Mouse (Mus musculus): ENCODE measurements around the gene Obsl1. TPM values are rescaled to one million over a fixed set of nuclear protein-coding genes. Genes with fewer than 3 reads are reported as not detected.

Gene Obsl1
- polyA plus RNA-seq, 1 experiment, result 37.9 TPM

DNA sequence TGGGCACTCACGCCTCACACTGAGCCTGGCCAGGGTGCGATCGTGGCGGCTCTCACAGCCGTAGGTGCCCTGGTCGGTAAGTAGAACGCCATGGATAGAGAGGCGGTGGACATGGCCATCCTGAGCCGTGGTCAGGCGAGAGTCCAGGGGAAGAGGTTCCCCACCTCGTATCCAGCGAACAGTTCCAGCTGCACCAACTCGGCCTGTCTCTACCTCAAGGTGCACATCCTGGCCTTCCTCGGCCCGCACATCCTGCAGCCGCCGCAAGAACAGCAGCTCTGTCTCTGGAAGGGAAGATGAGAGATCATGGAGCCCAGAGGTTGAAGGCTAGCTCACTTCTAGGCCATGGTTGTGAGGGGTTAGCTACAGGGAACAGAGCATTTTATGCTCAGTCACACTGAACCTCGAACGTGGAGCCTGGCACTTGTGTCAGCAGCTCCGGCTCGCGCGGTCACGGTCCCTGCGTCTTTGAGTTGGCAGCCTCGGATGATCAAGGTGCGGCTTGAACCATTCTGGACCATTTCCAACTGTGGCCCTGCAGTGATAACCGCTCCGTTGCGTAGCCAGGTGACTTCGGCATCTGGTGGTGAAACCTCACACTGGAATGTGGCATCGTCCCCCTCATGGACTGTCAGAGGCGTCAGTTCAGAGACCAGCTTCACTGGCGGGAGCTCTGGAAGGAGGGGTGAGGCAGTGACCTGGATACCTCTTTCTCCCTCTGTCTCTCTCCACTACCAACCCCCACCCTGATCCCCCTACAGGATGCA is 15.3 kb downstream of the Obsl1 start:
- DNase-seq (ENCODE audit: extremely low spot score in 1 of 2, low spot score in 1 of 2), result no peak

DNA sequence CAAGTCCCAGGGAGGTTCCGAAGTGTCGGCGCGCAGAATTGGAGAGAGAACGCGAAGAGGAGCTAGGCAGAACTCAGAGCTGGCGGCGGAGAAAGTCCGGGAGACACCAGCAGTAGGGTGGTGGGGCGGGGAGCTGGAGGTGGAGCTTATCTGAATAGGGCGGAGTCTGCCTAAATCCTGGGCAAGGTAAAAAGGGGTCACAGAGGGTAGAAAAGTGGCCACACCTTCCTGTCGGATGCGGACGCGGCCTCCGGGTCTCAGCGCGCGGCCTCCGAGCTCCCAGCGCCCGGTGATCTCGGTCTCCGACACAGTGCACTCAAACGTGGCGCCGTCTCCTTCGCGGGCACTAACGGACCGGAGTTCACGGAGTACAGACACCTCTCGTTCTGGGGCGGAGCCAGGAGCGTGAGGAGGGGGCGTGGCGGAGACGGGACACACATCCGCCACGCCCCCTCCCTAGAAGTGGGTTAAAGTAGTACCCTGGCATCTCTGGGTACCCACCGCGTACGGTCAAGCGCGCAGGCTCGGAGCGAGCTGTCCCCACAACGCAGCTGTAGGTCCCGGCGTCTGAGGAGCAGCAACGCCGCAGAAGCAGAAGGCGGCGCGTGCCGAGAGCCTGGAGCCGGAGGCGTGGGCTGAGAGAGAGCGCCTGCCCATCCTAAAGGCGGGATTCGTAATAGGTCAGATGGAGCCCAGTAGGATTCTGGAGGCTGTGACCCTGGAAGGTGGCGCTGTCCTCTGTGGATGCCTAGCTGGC is 18.7 kb downstream of the Obsl1 start:
- peak in 1 of 2 experiments; percentile 74 for DNase-seq (ENCODE audit: extremely low spot score in 1 of 2, low spot score in 1 of 2)

DNA sequence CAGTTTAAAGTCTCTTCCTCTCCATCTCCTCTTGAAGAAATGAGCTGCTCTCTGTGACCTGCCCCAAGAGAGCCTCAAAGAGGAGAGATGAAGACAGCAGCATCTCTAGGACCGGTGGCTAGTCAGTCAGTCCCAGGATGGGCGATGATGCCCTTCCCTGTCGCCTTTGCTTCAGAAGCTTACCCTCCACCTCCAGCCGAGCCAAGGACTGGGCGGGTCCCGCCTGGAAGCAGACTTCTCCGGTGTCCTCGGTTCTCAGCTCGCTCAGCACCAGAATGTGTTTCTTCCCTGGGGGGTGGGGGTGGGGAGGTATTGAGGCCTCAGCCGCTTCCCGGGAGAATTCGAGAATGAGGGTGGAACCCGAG is 19.2 kb downstream of the Obsl1 start:
- no peak for DNase-seq (ENCODE audit: extremely low spot score in 1 of 2, low spot score in 1 of 2)

DNA sequence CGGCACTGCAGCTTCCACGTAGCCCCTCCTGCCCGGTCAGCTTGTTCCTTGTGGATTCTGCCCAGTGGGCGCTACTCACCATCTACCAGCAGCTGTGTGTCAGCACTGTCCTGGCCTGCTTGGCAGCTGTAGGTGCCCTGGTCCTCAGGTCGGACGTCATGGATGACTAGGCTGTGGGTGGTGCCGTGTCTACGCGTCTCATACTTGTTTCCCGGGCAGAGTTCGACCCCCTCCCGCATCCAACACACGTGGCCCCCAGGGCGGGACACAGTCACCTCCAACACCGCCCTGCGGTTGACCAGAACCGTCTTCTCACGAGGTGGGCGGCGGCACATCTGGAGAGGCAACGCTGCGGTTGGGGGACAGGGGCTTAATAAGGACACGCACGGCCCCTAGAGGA is 19.7 kb downstream of the Obsl1 start:
- peak in 1 of 2 experiments; percentile 32 for DNase-seq (ENCODE audit: extremely low spot score in 1 of 2, low spot score in 1 of 2)

DNA sequence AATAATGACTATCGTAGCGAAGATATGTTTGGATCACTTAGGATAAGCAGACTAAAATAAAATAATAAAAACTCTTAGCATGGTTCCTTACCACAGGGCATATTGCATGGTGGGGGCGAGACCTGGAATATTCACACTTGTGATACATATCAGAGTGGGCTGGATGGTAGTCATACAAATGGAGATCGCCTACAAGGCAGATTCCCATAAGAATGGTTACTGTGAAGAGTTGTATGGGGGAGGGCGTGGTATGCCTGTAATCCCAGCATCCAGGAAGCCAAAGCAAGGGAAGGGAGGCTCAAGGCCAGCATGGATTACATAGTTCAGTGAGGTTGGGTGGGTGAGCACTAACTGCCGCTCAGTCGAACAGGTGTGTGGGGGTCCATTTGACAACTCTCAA is 25.5 kb downstream of the Obsl1 start:
- DNase-seq (ENCODE audit: extremely low spot score in 1 of 2, low spot score in 1 of 2), result peak in 1 of 2 experiments; percentile 68

DNA sequence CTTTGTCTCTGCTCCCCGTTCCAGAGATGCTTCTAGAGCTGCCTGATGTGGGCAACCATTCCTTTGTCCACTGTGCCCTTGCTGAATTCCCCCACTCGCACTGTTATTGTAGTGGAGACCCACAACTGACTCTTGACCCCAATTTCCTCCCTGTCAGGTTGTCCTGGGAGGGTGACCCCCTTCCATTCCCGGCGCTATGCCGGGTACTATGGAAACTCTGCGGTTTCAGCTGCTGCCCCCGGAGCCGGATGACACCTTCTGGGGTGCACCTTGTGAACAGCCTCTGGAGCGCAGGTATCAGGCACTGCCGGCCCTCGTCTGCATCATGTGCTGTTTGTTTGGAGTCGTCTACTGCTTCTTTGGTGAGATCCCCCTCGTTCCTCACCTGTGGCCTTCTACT is 26.2 kb downstream of the Obsl1 start:
- no peak for DNase-seq (ENCODE audit: extremely low spot score in 1 of 2, low spot score in 1 of 2)

DNA sequence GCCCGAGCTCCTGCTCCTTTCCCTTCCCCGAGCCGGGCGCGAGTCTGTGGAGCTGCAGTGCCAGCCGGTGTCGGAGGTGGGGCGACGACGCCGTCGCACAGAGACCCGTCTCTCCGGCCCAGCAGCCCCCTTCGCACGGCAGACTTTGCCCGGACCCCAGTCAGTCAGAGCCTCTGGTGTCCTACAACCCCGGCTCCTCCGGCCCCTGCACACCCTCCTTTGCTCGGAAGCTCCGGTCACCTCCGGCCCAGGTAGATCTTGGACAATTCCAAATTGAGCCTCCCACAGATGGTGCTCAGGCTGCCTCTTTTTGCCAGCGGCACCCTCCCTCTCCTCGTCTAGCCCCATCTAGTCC is 26.6 kb downstream of the Obsl1 start:
- no peak for DNase-seq (ENCODE audit: extremely low spot score in 1 of 2, low spot score in 1 of 2)

DNA sequence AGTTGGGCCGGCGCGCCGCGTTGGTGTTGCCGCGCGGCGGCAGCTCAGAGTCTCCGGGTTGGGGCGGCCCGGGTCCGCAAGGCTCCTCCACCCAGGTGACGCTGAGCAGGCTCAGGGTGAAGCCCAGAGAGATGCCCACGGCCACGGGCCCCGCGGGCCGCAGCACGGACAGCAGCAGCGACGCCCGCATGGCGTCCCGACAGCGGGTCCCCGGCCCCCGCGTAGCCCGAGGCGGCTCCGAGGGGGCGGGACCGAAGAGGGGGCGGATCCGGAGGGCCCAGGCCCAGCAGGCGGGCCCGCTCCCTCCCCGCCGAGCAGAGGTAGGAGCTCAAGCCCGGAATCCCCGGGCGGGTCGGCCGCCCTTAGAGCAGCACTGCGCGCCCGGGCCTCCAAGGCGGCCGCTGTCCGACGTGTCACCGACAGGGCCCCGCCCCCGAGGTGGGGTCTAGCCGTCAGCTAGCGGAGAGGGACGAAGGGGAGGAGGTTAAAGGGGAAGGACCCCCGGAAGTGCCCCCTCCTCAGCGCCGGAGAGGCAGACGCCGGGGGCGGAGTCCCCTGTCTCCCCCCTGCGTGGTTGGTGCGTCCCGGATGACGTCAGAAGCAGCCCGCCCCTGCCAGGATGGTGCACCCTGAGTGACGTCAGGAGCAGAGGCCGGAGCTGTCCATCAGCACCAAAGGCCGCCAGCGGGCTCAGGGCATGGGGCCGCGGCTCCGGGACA is 27.2 kb downstream of the Obsl1 start, which contains the start of the genes Chpf and Tmem198:
Gene Chpf (minus strand): TSS at position 392 of the 719 bp plus-strand sequence.
Gene Tmem198 (plus strand): TSS at position 617 of the 719 bp plus-strand sequence.
- peak; percentile 95 to 99 for DNase-seq (ENCODE audit: extremely low spot score in 1 of 2, low spot score in 1 of 2)

DNA sequence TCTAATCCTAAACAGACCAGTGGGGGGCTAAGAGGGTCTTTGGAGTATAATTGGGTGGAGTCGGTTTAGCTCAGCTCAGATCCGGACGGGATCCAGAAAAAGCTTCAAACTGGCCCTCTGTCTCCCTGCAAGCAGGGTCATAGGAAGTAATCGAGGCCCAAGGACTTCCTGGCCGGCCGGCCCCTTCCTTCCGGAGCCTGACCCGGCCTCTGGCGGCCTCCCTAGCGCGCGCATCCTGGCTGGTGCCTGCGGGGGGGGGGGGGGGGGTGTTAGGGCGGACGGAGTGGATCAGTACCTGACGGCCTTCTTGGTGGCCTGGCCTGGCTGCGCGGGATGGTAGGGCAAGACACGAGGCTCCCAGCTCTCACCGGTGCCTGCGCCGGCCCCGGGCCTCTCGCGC is 27.8 kb downstream of the Obsl1 start:
- DNase-seq (ENCODE audit: extremely low spot score in 1 of 2, low spot score in 1 of 2), result no peak

DNA sequence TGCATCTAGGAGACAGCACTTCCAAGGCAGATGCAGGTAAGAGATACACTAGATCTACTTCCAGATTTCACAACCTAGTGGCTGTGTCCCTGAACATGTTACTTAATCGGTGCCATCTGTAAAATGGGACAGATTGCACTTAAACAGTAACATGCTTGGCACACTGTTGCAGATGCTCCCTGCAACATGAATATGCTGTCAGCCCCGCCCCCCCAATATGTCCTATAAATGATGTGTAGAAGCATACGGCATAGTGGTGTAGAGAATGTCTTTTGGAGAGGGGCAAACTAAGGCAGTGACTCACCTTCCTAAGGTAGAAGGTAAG is 28.3 kb downstream of the Obsl1 start:
- peak in 1 of 2 experiments; percentile 34 for DNase-seq (ENCODE audit: extremely low spot score in 1 of 2, low spot score in 1 of 2)

DNA sequence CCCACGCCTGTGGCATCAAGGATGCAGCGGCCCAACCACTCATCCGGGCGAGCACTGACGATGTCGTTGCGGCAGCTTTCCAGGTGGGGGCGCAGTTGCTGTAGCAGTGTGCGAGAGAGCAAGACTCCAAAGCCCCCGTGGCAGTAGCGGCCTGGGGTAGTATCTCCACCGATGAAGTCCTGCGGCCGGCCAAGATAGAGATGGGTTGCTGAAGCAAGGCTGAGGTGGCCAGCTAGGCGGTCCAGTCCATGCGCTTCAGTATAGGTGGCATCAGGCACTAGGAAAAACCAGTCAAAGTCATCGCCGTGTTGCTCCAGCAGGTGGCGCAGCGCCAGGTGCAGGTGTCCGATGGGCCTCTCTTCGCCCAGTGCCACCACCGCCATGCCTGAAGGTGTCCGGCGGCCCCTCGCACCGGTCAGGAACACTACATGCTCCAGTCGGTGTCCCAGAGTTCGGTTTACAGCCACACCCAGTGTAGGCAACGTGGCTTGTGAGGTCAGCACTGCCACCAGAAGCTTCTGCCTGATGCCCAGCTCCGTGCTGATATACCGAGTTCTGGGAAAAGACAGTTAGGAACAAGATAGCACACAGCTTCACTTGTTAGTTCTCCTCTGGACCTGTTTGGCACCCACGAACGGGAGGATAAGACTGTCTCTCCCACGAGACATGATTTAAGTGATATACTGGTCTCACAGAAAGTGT is 28.8 kb downstream of the Obsl1 start:
- peak in 1 of 2 experiments; percentile 89 for DNase-seq (ENCODE audit: extremely low spot score in 1 of 2, low spot score in 1 of 2)

DNA sequence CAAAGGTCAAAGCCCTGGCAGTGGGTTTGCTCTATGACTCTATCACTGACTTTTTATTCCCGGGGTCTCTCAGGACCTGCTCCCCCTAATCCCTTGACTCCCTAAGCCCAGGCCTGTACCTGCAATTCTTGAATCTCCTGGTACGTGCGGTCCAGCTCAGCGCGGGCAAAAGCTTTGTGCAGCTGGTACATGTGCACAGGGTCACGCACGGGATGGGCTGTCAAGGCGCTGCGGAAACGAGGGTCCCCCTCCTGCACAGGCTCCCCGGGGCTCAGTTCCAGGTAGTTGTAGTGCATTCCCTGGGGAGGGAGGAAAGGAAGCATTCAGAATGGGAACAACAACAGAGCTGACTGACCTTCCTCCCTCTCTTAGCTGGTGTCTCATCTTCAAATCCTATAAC is 29.8 kb downstream of the Obsl1 start:
- DNase-seq (ENCODE audit: extremely low spot score in 1 of 2, low spot score in 1 of 2), result no peak

DNA sequence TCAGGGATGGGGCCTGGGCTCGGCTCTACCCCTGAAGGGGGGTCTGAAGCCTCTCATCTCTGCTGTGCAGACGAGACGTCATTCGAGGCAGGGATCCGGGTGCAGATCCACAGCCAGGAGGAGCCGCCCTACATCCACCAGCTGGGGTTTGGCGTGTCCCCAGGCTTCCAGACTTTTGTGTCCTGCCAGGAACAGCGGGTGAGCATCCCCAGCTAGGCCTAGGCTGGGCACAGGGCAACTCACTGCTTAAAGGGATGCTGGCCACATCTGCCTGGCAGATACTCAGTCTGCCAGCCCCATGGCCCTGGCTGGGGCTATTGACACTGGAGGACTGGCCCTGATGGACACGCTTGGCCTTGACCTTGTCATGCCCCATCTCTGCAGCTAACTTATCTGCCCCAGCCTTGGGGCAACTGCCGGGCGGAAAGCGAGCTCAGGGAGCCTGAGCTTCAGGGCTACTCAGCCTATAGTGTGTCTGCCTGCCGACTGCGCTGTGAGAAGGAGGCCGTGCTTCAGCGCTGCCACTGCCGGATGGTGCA is 36.9 kb downstream of the Obsl1 start:
- no peak for DNase-seq (ENCODE audit: extremely low spot score in 1 of 2, low spot score in 1 of 2)

DNA sequence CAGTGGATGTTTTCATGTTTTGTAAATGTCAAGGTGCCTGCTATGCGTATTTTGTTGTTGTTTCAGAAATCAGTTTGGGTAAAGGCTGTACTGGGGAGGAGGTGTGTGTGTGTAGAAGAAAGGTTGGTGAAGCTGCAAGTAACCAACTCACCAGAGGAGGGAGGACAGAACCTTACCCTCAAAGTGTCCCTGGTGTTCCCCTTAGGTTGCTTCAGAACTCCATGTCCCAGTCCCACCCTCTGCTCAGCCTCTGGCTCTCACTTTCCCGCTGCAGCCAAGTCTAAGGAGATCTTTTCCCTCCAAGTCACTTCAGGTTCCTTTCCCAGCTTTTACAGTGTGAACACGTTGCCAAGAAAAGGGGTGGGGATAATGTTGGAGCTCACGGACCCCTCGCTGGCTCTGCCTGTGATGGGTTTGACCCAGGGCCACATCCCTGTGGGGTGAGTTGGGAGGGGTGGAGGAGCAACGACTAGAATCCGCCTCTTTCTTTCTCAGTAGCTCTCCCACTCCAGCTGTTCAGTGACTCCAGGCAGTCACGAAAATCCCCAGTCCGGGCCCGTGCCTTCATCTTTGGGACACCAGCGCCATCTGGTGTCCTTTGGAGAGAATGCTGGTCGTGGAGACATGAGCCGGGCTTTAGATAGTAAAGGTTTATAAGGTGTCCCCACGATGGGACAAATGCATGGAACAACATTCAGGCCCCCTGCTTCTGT is 38.9 kb downstream of the Obsl1 start:
- DNase-seq (ENCODE audit: extremely low spot score in 1 of 2, low spot score in 1 of 2), result peak in 1 of 2 experiments; percentile 93

DNA sequence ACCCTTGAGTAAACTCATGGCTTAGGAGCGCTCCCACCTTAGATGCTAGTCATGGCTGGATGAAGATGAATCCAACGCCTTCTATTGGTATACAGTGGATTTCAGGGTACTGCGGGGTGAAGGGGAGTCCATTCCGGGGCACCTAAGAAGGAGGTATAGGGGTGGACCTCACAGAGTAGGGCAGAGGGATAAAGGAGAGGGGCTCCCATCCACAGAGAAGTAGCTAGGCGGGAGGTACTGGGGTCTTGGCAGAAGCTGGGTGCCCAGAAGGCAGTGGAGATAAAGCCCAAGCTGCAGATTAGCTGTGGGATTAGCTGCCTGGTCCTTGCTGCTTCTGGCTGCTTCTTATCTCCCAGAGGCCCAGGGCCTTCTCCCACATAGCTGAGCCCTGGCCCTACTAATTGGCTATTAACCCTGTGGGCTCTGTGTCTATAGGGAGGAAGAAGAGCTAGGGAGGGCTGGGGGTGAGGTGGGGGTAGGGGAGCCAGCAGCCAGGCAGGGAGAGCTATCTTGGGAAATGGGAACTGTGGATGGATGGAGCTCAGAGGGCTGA is 42.5 kb downstream of the Obsl1 start:
- no peak for DNase-seq (ENCODE audit: extremely low spot score in 1 of 2, low spot score in 1 of 2)

DNA sequence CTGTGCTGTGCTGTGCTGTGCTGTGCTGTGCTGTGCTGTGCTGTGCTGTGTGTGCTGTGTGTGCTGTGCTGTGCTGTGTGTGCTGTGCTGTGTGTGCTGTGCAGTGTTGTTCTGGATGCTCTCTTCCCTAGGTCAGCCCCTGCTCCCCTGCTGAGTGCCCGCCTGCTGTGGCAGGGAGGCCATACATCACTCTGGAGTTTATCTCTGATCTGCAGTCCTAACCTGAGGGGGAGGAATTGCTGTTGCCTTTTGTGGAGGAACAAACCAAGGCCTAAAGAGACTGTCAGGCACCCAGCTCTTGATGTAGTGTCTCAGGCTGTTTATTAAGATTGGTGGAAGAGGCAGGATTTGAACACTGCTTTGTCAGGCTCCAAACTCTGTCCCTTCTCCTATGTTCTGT is 43.6 kb downstream of the Obsl1 start:
- DNase-seq (ENCODE audit: extremely low spot score in 1 of 2, low spot score in 1 of 2), result no peak

DNA sequence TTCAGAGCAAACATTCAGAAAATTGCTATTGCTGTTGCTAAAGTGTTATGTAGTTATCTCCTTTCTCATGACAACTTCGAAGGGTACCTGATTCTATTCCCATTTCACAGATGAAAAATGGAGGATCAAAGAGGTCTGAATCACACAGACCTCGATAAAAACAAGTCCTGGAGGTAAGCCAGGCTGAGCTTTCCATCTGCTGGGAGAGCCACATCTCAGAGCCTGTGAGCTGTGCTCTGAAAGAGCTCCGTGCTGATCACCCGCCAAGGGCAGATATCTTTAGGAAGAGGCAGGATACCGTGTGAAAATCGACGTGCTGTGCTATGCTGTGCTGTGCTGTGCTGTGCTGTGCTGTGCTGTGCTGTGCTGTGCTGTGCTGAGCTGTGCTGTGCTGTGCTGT is 46.0 kb downstream of the Obsl1 start:
- DNase-seq (ENCODE audit: extremely low spot score in 1 of 2, low spot score in 1 of 2), result no peak

DNA sequence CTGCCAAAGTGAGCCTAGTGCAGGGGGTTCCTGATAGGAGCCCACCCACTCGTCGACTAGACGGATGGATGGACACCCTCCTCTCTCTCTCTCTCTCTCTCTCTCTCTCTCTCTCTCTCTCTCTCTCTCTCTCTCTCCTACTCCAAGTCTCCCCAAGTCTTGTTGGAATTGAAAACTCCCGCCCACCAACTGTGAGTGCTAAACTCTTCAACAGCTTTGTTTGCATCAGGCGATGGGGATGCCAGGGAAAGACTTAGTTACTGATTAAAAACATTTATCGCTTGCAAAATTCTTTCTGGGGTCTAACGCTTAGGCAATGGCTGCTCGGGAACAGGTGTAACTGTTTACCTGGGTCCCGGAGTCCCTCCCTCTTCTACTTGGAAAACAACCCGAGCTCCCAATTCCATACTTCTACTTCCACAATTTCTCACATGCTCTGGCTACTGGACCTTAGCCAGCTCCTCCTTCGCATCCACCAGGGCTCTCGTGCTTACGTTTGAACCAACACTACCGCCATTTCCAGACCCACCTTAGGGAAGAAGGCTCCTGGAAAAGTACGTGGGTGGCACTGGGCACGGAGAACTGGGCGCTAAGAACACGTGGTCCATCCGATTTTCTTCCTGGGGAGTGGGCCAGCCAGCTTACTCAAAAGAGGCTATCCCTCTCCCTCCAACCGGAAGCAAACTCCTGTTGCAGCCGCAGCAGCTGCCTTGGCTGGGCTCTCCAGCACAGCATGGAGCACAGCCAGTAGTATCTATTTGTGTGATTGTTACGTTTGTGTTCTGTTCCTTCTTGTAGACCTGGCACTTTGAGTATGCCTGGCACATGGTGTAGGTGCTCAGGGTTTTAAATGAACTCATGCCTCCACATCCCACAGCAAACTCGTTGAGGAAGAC is 47.2 kb downstream of the Obsl1 start:
- peak in 1 of 2 experiments; percentile 80 for DNase-seq (ENCODE audit: extremely low spot score in 1 of 2, low spot score in 1 of 2)

Measured in frontal cortex, adult 2 months (tissue).